Mouse (Mus musculus) stomach, embryonic 14.5 days (tissue): ENCODE data around the gene Aifm3. TPM values are rescaled to one million over a fixed set of nuclear protein-coding genes. Genes with fewer than 3 reads are reported as not detected.
"Not testable (repeated sequence)": the region's sequence is repeated elsewhere in the genome, so short reads cannot be mapped to it uniquely, and the experiment has no call there.

Source experiments
- ATAC-seq: fragments of 200-750 bp; cut with Nextera tagmentation; 2 replicates; pipeline ENCODE4 v1.8.0; 2017; ENCODE audit warnings: low read depth, moderate TSS enrichment; ENCODE audit not compliant: insufficient number of reproducible peaks, insufficient read depth, low FRiP score
- H3K27ac ChIP-seq: fragments of 300-500 bp; sonication (generic); 2 replicates; pipeline ENCODE4 v1.5.1; 2014; ENCODE audit warnings: mild to moderate bottlenecking, low read length, moderate library complexity, mixed read lengths
- H3K27me3 ChIP-seq: fragments of 300-500 bp; sonication (generic); 2 replicates; pipeline ENCODE4 v1.6.1; 2014; ENCODE audit warnings: low read length, control low read depth, mixed read lengths; ENCODE audit not compliant: control insufficient read depth, insufficient read depth
- H3K36me3 ChIP-seq: fragments of 300-500 bp; sonication (generic); 2 replicates; pipeline ENCODE4 v1.6.1; 2014; ENCODE audit warnings: mild to moderate bottlenecking, control low read depth, low read length, moderate library complexity, mixed read lengths; ENCODE audit not compliant: control insufficient read depth, insufficient read depth
- H3K4me1 ChIP-seq: fragments of 300-500 bp; sonication (generic); 2 replicates; pipeline ENCODE4 v1.6.1; 2014; ENCODE audit warnings: low read length, control low read depth, mixed read lengths; ENCODE audit not compliant: control insufficient read depth, insufficient read depth
- H3K4me2 ChIP-seq: fragments of 300-500 bp; sonication (generic); replicated peaks from 2 replicates; pipeline ENCODE4 v1.6.1; 2014; ENCODE audit warnings: low read depth, low read length, control low read depth
- H3K4me3 ChIP-seq: fragments of 300-500 bp; sonication (generic); 2 replicates; pipeline ENCODE4 v1.5.1; 2014; ENCODE audit warnings: low read depth, low read length, control low read depth
- H3K9ac ChIP-seq: fragments of 300-500 bp; sonication (generic); replicated peaks from 2 replicates; pipeline ENCODE4 v1.6.1; 2014; ENCODE audit warnings: low read depth, mild to moderate bottlenecking, control low read depth, low read length, moderate library complexity, mixed read lengths
- H3K9me3 ChIP-seq: fragments of 300-500 bp; sonication (generic); 2 replicates; pipeline ENCODE4 v1.6.1; 2016; ENCODE audit warnings: low read depth, low read length, control low read depth; ENCODE audit not compliant: control insufficient read depth
- WGBS: fragments of 180-500 bp; shearing (Covaris S2); extraction: QIAGEN DNeasy Blood & Tissue Kit; methylation state at CpG from one replicate; pipeline ENCODE4 v1.1.7; 2014; 5-methylcytosine and 5-hydroxymethylcytosine counted together
- polyA plus RNA-seq: library from polyadenylated mRNA; unstranded; fragments of >200 nt; fragmentation: Nextera tagmentation; extraction: Ambion mirVana; gene quantifications from 2 replicates; pipeline ENCODE4 v1.2.1, GENCODE M21; 2014

Gene Aifm3
- polyA plus RNA-seq, 1 experiment from 2014 or later = 1.7 TPM

DNA sequence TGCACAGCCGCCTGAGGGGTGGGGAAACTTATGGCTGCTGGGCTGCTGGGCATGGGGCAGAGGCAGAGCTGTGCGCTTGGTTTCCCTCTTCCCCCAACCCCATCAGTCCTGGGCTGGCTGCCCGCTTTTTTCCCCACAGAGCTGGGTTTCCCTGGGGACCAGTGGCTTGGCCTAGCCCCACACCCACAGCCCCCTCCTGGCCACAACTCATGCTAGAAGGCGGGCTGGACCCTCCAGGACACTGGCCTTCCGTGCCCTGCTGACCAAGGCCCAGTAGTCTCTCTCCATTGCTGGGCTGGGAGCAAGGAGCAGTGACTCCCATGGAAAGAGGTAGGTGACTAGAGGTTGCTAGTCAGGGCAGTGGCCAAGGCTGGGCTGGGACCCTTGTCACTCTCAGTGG is 1.7 kb downstream of the Aifm3 start:
- WGBS = 85% methylated on average over 5 of the region's 5 CpGs

DNA sequence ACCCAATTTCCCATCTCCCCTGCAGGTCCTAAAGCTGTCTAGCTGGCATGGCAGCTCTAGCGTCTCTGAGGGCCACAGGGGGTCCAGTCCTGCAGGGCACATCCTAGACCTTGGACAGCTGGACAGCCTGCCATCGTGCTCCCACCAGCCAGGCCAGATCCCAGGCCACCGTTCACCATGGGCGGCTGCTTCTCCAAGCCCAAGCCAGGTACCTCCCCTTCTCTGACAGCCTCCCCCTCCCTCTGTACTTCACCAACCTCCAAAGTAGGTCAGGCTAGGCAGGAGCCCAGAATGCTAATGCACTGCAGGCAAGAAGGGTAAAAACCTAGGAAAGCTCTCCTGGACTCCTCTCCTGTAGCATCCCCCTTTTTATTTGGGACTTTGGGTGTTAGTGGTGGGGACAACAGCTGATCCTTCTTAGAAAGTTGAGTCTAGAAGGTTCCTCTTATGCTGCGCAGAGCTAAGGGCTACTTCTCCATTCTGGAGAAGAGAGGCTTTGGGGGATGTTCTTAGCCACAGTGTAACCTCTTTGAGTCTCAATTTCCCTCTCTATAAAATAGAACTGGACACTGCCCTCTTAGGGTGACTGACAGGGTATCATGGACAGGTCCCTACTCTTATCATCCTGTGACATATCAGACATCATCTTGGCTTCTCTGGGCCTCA is 2.6 kb downstream of the Aifm3 start:
- H3K9ac ChIP-seq = no peak overlapping the region
- no peak overlapping the region for H3K4me3 ChIP-seq
- no peak for ATAC-seq
- no peak overlapping the region for H3K4me2 ChIP-seq
- 69% methylated on average over 5 of the region's 5 CpGs for WGBS
- H3K36me3 ChIP-seq = peaks cover 9% of the 10 kb centered on the region
- no peaks in the 10 kb centered on the region for H3K9me3 ChIP-seq
- no peak overlapping the region for H3K27ac ChIP-seq
- no peaks in the 10 kb centered on the region for H3K4me1 ChIP-seq
- 0 out of 2 replicates have a peak, but pooled peaks cover 2% of the 10 kb centered on the region for H3K27me3 ChIP-seq

More for the DNA sequence above, 1.7 kb downstream of the Aifm3 start:
- ATAC-seq = no peak
- H3K9ac ChIP-seq = no peak overlapping the region
- H3K9me3 ChIP-seq = no peaks in the 10 kb centered on the region
- 0 out of 2 replicates have a peak, but pooled peaks cover 2% of the 10 kb centered on the region for H3K27me3 ChIP-seq
- H3K27ac ChIP-seq = no peak overlapping the region
- no peak overlapping the region for H3K4me3 ChIP-seq
- H3K4me1 ChIP-seq = no peaks in the 10 kb centered on the region
- H3K4me2 ChIP-seq = no peak overlapping the region
- peaks cover 9% of the 10 kb centered on the region for H3K36me3 ChIP-seq

DNA sequence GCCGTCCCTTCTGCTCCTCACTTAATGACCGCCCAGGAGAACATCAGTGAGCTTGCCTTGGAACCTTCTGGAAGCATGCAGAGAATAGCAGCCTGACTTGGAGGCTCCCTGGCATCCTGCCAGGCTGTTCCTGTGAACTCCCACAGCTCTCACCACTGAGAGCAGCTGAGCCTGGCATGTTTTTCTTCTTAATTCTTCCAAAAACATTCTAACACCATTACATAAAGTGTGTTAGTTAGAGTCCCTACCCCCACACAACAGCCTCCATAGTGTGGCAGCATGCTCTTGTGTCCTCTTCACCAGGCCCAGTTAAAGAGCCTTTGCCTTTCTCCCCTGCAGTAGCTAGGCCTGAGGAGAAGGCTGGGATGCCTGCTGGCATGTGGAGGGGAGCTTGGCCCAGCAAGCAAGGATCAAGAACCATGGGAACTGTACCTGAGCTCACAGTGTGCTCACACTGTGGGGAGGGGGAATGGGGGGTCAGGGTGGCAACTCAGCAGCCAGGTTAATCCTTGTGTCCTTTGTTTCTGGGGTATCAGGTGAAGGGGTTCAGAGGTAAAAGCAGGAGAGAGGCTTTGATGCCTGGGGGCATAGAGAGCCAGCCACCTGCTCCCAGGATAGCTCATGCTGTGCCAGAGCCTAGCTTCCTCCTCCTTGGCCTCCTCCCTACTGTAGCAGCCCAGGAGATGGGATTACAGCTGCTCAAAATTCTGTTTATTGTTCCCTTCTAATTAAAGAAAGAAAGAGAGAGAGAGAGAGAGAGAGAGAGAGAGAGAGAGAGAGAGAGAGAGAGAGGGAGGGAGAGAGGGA is 7.3 kb downstream of the Aifm3 start:
- H3K36me3 ChIP-seq = no peaks in the 10 kb centered on the region
- no peak; the same call in 1 of the 2 replicates for ATAC-seq
- no peak overlapping the region for H3K4me3 ChIP-seq
- no peaks in the 10 kb centered on the region for H3K27me3 ChIP-seq
- no peaks in the 10 kb centered on the region for H3K4me1 ChIP-seq
- WGBS = 34% methylated on average over 2 of the region's 2 CpGs
- no peak overlapping the region for H3K4me2 ChIP-seq
- no peak overlapping the region for H3K9ac ChIP-seq
- no peak overlapping the region for H3K27ac ChIP-seq
- H3K9me3 ChIP-seq = no peaks in the 10 kb centered on the region

DNA sequence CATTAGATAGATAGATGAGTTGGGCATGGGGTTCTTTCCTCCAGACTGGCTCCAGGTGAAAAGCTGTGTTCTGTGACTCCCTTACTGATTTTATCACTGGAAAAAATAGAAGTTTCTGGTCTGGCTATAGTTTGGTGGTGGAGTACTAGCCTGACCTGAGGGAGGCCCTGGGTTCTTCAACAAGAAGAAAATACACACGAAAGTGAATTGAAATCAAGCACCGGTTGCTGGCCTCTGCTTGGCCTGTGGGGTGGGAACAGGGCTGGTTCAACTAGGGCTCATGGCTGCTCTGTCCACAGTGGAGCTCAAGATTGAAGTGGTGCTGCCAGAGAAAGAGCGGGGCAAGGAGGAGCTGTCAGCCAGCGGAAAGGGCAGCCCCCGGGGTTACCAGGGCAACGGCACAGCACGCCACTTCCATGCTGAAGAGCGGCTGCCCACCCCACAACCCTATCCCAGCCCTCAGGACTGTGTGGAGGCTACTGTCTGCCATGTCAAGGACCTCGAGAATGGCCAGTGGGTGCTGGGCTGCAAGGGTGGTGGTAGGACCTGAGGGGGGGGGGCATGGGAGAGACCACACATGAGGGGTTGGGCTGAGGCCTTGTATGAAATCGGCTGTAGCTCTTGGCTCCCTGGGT is 10.0 kb downstream of the Aifm3 start:
- 29% methylated on average over 10 of the region's 10 CpGs for WGBS
- no peak overlapping the region for H3K9ac ChIP-seq
- H3K9me3 ChIP-seq = no peaks in the 10 kb centered on the region
- H3K27ac ChIP-seq = no peak overlapping the region
- H3K4me3 ChIP-seq = no peak overlapping the region
- no peaks in the 10 kb centered on the region for H3K36me3 ChIP-seq
- H3K4me2 ChIP-seq = no peak overlapping the region
- H3K27me3 ChIP-seq = no peaks in the 10 kb centered on the region
- ATAC-seq = no peak
- H3K4me1 ChIP-seq = no peaks in the 10 kb centered on the region

DNA sequence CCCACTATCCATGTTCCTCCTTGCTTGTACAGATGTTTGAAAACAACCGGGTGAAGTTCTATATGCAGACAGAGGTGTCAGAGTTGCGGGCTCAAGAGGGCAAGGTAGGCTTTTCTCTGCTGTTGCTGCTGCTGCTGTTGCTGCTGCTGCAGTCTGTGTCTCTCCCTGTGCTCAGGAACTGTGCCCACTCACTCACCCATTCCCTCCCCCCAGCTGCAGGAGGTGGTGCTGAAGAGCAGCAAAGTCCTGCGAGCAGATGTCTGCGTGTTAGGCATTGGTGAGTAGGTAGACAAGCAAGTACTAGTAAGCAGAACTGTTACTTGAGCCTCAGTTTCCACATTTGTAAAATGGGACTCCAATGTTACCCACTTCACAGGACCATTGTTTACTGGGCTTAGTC is 13.3 kb downstream of the Aifm3 start:
- H3K27ac ChIP-seq = no peak overlapping the region
- WGBS = 81% methylated on average over 4 of the region's 4 CpGs
- H3K4me1 ChIP-seq = no peaks in the 10 kb centered on the region
- no peak overlapping the region for H3K4me3 ChIP-seq
- H3K27me3 ChIP-seq = no peaks in the 10 kb centered on the region
- no peak overlapping the region for H3K9ac ChIP-seq
- no peak overlapping the region for H3K4me2 ChIP-seq
- no peak for ATAC-seq
- H3K36me3 ChIP-seq = no peaks in the 10 kb centered on the region
- no peaks in the 10 kb centered on the region for H3K9me3 ChIP-seq

DNA sequence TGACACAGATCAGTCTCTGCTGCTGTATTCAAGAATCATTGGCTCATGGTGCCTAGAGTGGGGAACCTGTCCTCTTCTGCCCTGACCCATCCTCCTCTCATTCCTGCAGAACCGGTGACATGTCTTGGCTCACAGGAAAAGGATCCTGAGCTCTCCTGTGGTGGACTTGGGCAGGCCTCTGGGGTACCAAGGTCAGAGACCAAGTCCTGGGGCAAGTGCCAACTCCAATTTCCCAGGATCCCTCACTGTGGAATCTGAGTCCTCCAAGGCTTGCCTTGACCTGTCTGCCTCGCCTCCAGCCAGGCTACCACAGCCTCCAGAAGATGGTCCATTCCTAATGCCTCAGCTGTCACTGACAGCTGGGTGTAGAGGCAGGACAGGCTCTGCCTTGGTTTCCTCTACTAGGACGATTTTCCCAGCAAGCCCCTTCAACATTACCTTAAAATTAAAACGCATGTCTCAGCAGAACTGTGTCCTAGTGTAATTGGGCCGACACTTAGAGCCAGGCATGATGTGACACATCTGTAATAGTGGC is 17.7 kb downstream of the Aifm3 start:
- Histone ChIP-seq H3K9ac (no peak overlapping the region), H3K4me1 (peaks cover 12% of the 10 kb centered on the region; the same call in 1 of the 2 replicates), H3K9me3 (no peaks in the 10 kb centered on the region), H3K4me2 (no peak overlapping the region), H3K4me3 (no peak overlapping the region), H3K27ac (no peak overlapping the region), H3K27me3 (no peaks in the 10 kb centered on the region), H3K36me3 (peaks cover 8% of the 10 kb centered on the region; the same call in 1 of the 2 replicates)
- WGBS = 81% methylated on average over 5 of the region's 5 CpGs
- ATAC-seq = no peak

DNA sequence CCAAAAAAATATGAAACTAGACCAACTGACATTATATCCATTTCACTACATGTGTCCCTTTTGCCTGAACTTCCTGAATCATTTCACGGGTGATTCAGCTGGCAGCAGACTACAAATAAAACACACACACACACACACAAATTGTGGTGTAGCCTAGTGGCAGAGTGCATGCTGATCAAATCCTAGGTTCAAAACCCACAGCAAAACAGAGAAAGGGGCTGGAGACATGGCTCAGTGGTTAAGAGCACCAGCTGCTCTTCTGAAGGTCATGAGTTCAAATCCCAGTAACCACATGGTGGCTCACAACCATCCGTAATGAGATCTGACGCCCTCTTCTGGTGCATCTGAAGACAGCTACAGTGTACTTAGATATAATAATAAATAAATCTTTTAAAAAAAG is 18.6 kb downstream of the Aifm3 start:
- peak overlapping the region; percentile 56 for H3K9ac ChIP-seq
- ATAC-seq, H3K9me3 ChIP-seq, H3K27me3 ChIP-seq: not testable (repeated sequence)
- H3K27ac ChIP-seq = peak overlapping the region; percentile 94; the same call in 1 of the 2 replicates
- peaks cover 12% of the 10 kb centered on the region; the same call in 1 of the 2 replicates for H3K4me1 ChIP-seq
- 25% methylated on average over 3 of the region's 3 CpGs for WGBS
- peak overlapping the region; percentile 60 for H3K4me2 ChIP-seq
- peak overlapping the region; percentile 78 for H3K4me3 ChIP-seq
- peaks cover 18% of the 10 kb centered on the region for H3K36me3 ChIP-seq

DNA sequence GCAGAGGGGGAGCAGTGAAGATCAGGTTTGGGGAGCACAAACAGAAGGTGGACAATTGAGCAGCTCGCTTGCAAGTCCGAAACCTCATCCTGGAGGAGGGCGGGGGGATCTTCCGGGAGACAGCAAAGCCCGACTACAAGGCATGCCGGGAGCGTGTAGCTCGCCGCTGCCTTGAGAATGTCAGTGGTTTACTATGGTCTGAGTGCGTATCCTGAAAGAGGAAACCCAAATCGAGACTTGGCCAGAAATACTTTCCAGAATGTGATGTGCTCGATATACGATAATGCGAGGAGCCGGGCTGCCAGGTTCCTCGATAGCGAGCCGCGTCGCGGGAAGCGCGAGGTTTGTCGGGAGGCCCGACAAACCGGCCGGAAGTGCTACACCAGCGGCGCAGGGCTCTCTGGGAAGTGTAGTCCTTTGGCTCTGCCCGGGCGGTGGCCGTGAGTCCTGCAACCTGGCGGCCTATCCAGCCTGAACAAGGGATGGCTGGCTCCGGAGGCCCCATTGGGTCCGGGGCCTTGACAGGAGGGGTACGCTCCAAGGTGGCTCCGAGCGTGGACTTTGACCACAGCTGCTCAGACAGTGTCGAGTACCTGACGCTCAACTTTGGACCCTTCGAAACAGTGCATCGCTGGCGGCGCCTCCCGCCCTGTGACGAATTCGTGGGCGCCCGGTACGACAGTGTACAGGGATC is 19.3 kb downstream of the Aifm3 start, which contains the start of gene Lztr1:
TSS of gene Lztr1 (plus strand) at position 143 of the 694 bp plus-strand sequence.
- Histone ChIP-seq H3K9me3 (no peaks in the 10 kb centered on the region), H3K9ac (peak within 1 kb of the TSS; percentile 56), H3K27me3 (no peaks in the 10 kb centered on the region), H3K27ac (peak within 1 kb of the TSS; percentile 94), H3K4me3 (peak within 1 kb of the TSS; percentile 78), H3K4me1 (peaks cover 12% of the 10 kb centered on the region; the same call in 1 of the 2 replicates), H3K4me2 (peak within 1 kb of the TSS; percentile 72), H3K36me3 (peaks cover 24% of the 10 kb centered on the region)
- ATAC-seq = peak; percentile 96
- under 1% methylated on average over 50 of the region's 50 CpGs for WGBS
